Mouse (Mus musculus) hindbrain, embryonic 14.5 days (tissue): Measurements from ENCODE around the gene Srf. TPM values are rescaled to one million over a fixed set of nuclear protein-coding genes. Genes with fewer than 3 reads are reported as not detected.

ENCODE experiments used
- ATAC-seq: fragments of 200-750 bp; cut with Nextera tagmentation; 2 replicates; pipeline ENCODE4 v1.8.0; 2017; ENCODE audit warnings: moderate number of reproducible peaks, mild to moderate bottlenecking, moderate TSS enrichment, moderate library complexity; ENCODE audit not compliant: low FRiP score
- DNase-seq: peaks from one replicate; pipeline ENCODE4 v3.0.0-alpha.2; 2015; ENCODE audit warnings: low spot score
- H3K27ac ChIP-seq: fragments of 300-500 bp; sonication (generic); 2 replicates; pipeline ENCODE4 v1.5.1; 2014; ENCODE audit warnings: mild to moderate bottlenecking, moderate library complexity
- H3K27me3 ChIP-seq: fragments of 300-500 bp; sonication (generic); 2 replicates; pipeline ENCODE4 v1.6.1; 2014; ENCODE audit warnings: mild to moderate bottlenecking, low read length, mixed read lengths; ENCODE audit not compliant: control insufficient read depth, insufficient read depth
- H3K36me3 ChIP-seq: fragments of 300-500 bp; sonication (generic); replicated peaks from 2 replicates; pipeline ENCODE4 v1.6.1; 2014; ENCODE audit not compliant: control insufficient read depth, insufficient read depth
- H3K4me1 ChIP-seq: fragments of 300-500 bp; sonication (generic); replicated peaks from 2 replicates; pipeline ENCODE4 v1.6.1; 2014; ENCODE audit warnings: antibody characterized with exemption, low read length, mixed read lengths; ENCODE audit not compliant: control insufficient read depth, insufficient read depth
- H3K4me2 ChIP-seq: fragments of 300-500 bp; sonication (generic); replicated peaks from 2 replicates; pipeline ENCODE4 v1.6.1; 2014; ENCODE audit warnings: mild to moderate bottlenecking, moderate library complexity
- H3K4me3 ChIP-seq: fragments of 300-500 bp; sonication (generic); replicated peaks from 2 replicates; pipeline ENCODE4 v1.5.1; 2014; ENCODE audit warnings: mild to moderate bottlenecking, low read length
- H3K9ac ChIP-seq: fragments of 300-500 bp; sonication (generic); 2 replicates; pipeline ENCODE4 v1.6.1; 2014
- H3K9me3 ChIP-seq: fragments of 300-500 bp; sonication (generic); 2 replicates; pipeline ENCODE4 v1.6.1; 2016; ENCODE audit warnings: low read length; ENCODE audit not compliant: control insufficient read depth
- WGBS: fragments of 180-500 bp; shearing (Covaris S2); extraction: QIAGEN DNeasy Blood & Tissue Kit; methylation state at CpG from one replicate; pipeline ENCODE4 v1.1.7; 2014; 5-methylcytosine and 5-hydroxymethylcytosine counted together
- polyA plus RNA-seq: library from polyadenylated mRNA; unstranded; fragments of >200 nt; fragmentation: Nextera tagmentation; extraction: Ambion mirVana; gene quantifications from 2 replicates; pipeline ENCODE4 v1.2.1, GENCODE M21; 2014

The Srf gene
- 5.2 and 6.5 TPM in 2 replicates for polyA plus RNA-seq

GRCm38 (mm10) chr17:46555673-46556583 is at the start of gene Srf:
Srf (minus strand) TSS chr17:46556175.
- Histone ChIP-seq H3K27ac (peak within 1 kb of the TSS; percentile 93), H3K9ac (peak within 1 kb of the TSS; percentile 99), H3K4me1 (peaks cover 29% of the 10 kb centered on the region), H3K36me3 (peaks cover 17% of the 10 kb centered on the region), H3K4me2 (peak within 1 kb of the TSS; percentile 74), H3K9me3 (no peaks in the 10 kb centered on the region), H3K27me3 (no peaks in the 10 kb centered on the region), H3K4me3 (peak within 1 kb of the TSS; percentile 99)
- ATAC-seq (peak; percentile 95), DNase-seq (peak; percentile 98)
- under 1% methylated on average over 78 of the region's 87 CpGs for WGBS

- no peak overlapping the region for H3K4me2 ChIP-seq
- no peaks in the 10 kb centered on the region for H3K9me3 ChIP-seq
- no peak overlapping the region for H3K4me3 ChIP-seq
- H3K9ac ChIP-seq = no peak overlapping the region
- 36% methylated on average over 5 of the region's 5 CpGs for WGBS
- H3K27me3 ChIP-seq = no peaks in the 10 kb centered on the region
- H3K27ac ChIP-seq = peak overlapping the region; percentile 51
- H3K4me1 ChIP-seq = 0 out of 2 replicates have a peak, but pooled peaks cover 7% of the 10 kb centered on the region
- H3K36me3 ChIP-seq = no peaks in the 10 kb centered on the region
- no peak for DNase-seq
- no peak for ATAC-seq
These were observed 49.2 kb upstream of the Srf start for GRCm38 (mm10) chr17:46605126-46605525.

GRCm38 (mm10) chr17:46603229-46603628 is 47.3 kb upstream of the Srf start:
- Histone ChIP-seq H3K27me3 (no peaks in the 10 kb centered on the region), H3K4me1 (0 out of 2 replicates have a peak, but pooled peaks cover 7% of the 10 kb centered on the region), H3K9ac (no peak overlapping the region), H3K27ac (0 out of 2 replicates have a peak overlapping the region, but pooled peaks have one; percentile 5), H3K4me2 (no peak overlapping the region), H3K36me3 (no peaks in the 10 kb centered on the region), H3K9me3 (no peaks in the 10 kb centered on the region), H3K4me3 (no peak overlapping the region)
- ATAC-seq = no peak
- 97% methylated on average over 4 of the region's 4 CpGs for WGBS
- DNase-seq = no peak

GRCm38 (mm10) chr17:46602212-46602611 is 46.2 kb upstream of the Srf start:
- H3K9me3 ChIP-seq = no peaks in the 10 kb centered on the region
- H3K27me3 ChIP-seq = no peaks in the 10 kb centered on the region
- H3K4me3 ChIP-seq = no peak overlapping the region
- H3K27ac ChIP-seq = no peak overlapping the region
- no peak for DNase-seq
- H3K9ac ChIP-seq = no peak overlapping the region
- H3K36me3 ChIP-seq = no peaks in the 10 kb centered on the region
- 81% methylated on average over 9 of the region's 9 CpGs for WGBS
- H3K4me2 ChIP-seq = no peak overlapping the region
- 0 out of 2 replicates have a peak, but pooled peaks cover 7% of the 10 kb centered on the region for H3K4me1 ChIP-seq
- ATAC-seq = no peak

GRCm38 (mm10) chr17:46600569-46600968 is 44.6 kb upstream of the Srf start:
- no peak for DNase-seq
- WGBS = 91% methylated on average over 2 of the region's 2 CpGs

GRCm38 (mm10) chr17:46598963-46599362 is 43.0 kb upstream of the Srf start:
- no peaks in the 10 kb centered on the region for H3K9me3 ChIP-seq
- H3K27me3 ChIP-seq = no peaks in the 10 kb centered on the region
- H3K4me3 ChIP-seq = no peak overlapping the region
- ATAC-seq = no peak
- no peak overlapping the region for H3K4me2 ChIP-seq
- no peak overlapping the region for H3K27ac ChIP-seq
- WGBS = 92% methylated on average over 4 of the region's 4 CpGs
- no peak overlapping the region for H3K9ac ChIP-seq
- no peaks in the 10 kb centered on the region for H3K4me1 ChIP-seq
- DNase-seq = no peak
- H3K36me3 ChIP-seq = no peaks in the 10 kb centered on the region

More at GRCm38 (mm10) chr17:46600569-46600968, 44.6 kb upstream of the Srf start:
- Histone ChIP-seq H3K4me1 (0 out of 2 replicates have a peak, but pooled peaks cover 7% of the 10 kb centered on the region), H3K36me3 (no peaks in the 10 kb centered on the region), H3K9me3 (no peaks in the 10 kb centered on the region), H3K4me3 (no peak overlapping the region), H3K4me2 (no peak overlapping the region), H3K27me3 (no peaks in the 10 kb centered on the region), H3K27ac (no peak overlapping the region), H3K9ac (no peak overlapping the region)
- ATAC-seq = no peak

- Histone ChIP-seq H3K4me3 (no peak overlapping the region), H3K27ac (no peak overlapping the region)
- no peak for ATAC-seq
These were observed 42.0 kb upstream of the Srf start for GRCm38 (mm10) chr17:46597956-46598355.

GRCm38 (mm10) chr17:46595336-46595735 is 39.4 kb upstream of the Srf start:
- H3K36me3 ChIP-seq = peaks cover 6% of the 10 kb centered on the region
- ATAC-seq (no peak), DNase-seq (no peak)
- H3K4me3 ChIP-seq = no peak overlapping the region
- no peaks in the 10 kb centered on the region for H3K27me3 ChIP-seq
- H3K9me3 ChIP-seq = no peaks in the 10 kb centered on the region
- no peak overlapping the region for H3K9ac ChIP-seq
- H3K4me1 ChIP-seq = peaks cover 6% of the 10 kb centered on the region; the same call in 1 of the 2 replicates
- WGBS = 73% methylated on average over 6 of the region's 6 CpGs
- no peak overlapping the region for H3K27ac ChIP-seq
- H3K4me2 ChIP-seq = no peak overlapping the region

More at GRCm38 (mm10) chr17:46597956-46598355, 42.0 kb upstream of the Srf start:
- H3K9me3 ChIP-seq = no peaks in the 10 kb centered on the region
- 0 out of 2 replicates have a peak, but pooled peaks cover 2% of the 10 kb centered on the region for H3K4me1 ChIP-seq
- no peaks in the 10 kb centered on the region for H3K36me3 ChIP-seq
- DNase-seq = no peak
- H3K4me2 ChIP-seq = no peak overlapping the region
- no peaks in the 10 kb centered on the region for H3K27me3 ChIP-seq
- no peak overlapping the region for H3K9ac ChIP-seq
- WGBS = 94% methylated on average over 11 of the region's 11 CpGs

- Histone ChIP-seq H3K4me2 (no peak overlapping the region), H3K27ac (no peak overlapping the region), H3K9ac (no peak overlapping the region), H3K9me3 (no peaks in the 10 kb centered on the region), H3K27me3 (no peaks in the 10 kb centered on the region), H3K4me3 (no peak overlapping the region), H3K4me1 (peaks cover 6% of the 10 kb centered on the region; the same call in 1 of the 2 replicates), H3K36me3 (peaks cover 13% of the 10 kb centered on the region)
- ATAC-seq (no peak), DNase-seq (no peak)
- 51% methylated on average over 9 of the region's 9 CpGs for WGBS
These were observed 38.6 kb upstream of the Srf start for GRCm38 (mm10) chr17:46594606-46595005.
